Mouse (Mus musculus): Measurements from ENCODE around the gene Teddm2. TPM values are rescaled to one million over a fixed set of nuclear protein-coding genes. Genes with fewer than 3 reads are reported as not detected.

The Teddm2 gene
- polyA plus RNA-seq, 1 experiment = 0.14 TPM

- Histone ChIP-seq H3K4me3 (ENCODE audit: insufficient read depth, low read depth, low read length) (no peak overlapping the region), H3K27me3 (replicated peaks; ENCODE audit: control insufficient read depth, insufficient read depth, low read length) (no peaks in the 10 kb centered on the region), H3K27ac (ENCODE audit: insufficient read depth, low read depth, low read length) (peak overlapping the region; percentile 60; the same call in 1 of the 2 replicates), H3K36me3 (ENCODE audit: control insufficient read depth, insufficient read depth, low read length) (peaks cover 14% of the 10 kb centered on the region), H3K4me1 (ENCODE audit: control insufficient read depth, insufficient read depth, low read length) (peaks cover 13% of the 10 kb centered on the region)
- 60% methylated on average over 6 of the region's 6 CpGs for WGBS
- DNase-seq = peak; percentile 56
- TF ChIP-seq CTCF (conservative IDR thresholded peaks at IDR 0.05; ENCODE audit: insufficient read depth, insufficient read length, low read depth, low read length) = no peak
- TF ChIP-seq POLR2A (IDR thresholded peaks at IDR 0.05; ENCODE audit: low read depth, low read length) = no peak
Measured at GRCm38 (mm10) chr1:153911276-153911795, 11.3 kb upstream of the Teddm2 start.

- Histone ChIP-seq H3K36me3 (ENCODE audit: control insufficient read depth, insufficient read depth, low read length) (peaks cover 14% of the 10 kb centered on the region), H3K4me1 (ENCODE audit: control insufficient read depth, insufficient read depth, low read length) (peaks cover 13% of the 10 kb centered on the region), H3K27me3 (replicated peaks; ENCODE audit: control insufficient read depth, insufficient read depth, low read length) (no peaks in the 10 kb centered on the region), H3K27ac (ENCODE audit: insufficient read depth, low read depth, low read length) (peak overlapping the region; percentile 64), H3K4me3 (ENCODE audit: insufficient read depth, low read depth, low read length) (no peak overlapping the region)
- DNase-seq = peak; percentile 24
- 69% methylated on average over 5 of the region's 5 CpGs for WGBS
- TF ChIP-seq POLR2A (IDR thresholded peaks at IDR 0.05; ENCODE audit: low read depth, low read length) (no peak), CTCF (conservative IDR thresholded peaks at IDR 0.05; ENCODE audit: insufficient read depth, insufficient read length, low read depth, low read length) (no peak)
Measured at GRCm38 (mm10) chr1:153910423-153910822, 10.4 kb upstream of the Teddm2 start.

- DNase-seq = peak; percentile 31
- H3K27ac ChIP-seq (ENCODE audit: insufficient read depth, low read depth, low read length) = peak overlapping the region; percentile 27
- no peak overlapping the region for H3K4me3 ChIP-seq (ENCODE audit: insufficient read depth, low read depth, low read length)
- no peak for TF ChIP-seq POLR2A (IDR thresholded peaks at IDR 0.05; ENCODE audit: low read depth, low read length)
- TF ChIP-seq CTCF (conservative IDR thresholded peaks at IDR 0.05; ENCODE audit: insufficient read depth, insufficient read length, low read depth, low read length) = no peak
- WGBS = 47% methylated on average over 9 of the region's 9 CpGs
- peaks cover 13% of the 10 kb centered on the region for H3K4me1 ChIP-seq (ENCODE audit: control insufficient read depth, insufficient read depth, low read length)
- no peaks in the 10 kb centered on the region for H3K27me3 ChIP-seq (replicated peaks; ENCODE audit: control insufficient read depth, insufficient read depth, low read length)
- peaks cover 16% of the 10 kb centered on the region for H3K36me3 ChIP-seq (ENCODE audit: control insufficient read depth, insufficient read depth, low read length)
Measured at GRCm38 (mm10) chr1:153909963-153910291, 9.9 kb upstream of the Teddm2 start.

GRCm38 (mm10) chr1:153909213-153909962 lies 9.4 kb upstream of the Teddm2 start:
- Histone ChIP-seq H3K36me3 (ENCODE audit: control insufficient read depth, insufficient read depth, low read length) (peaks cover 16% of the 10 kb centered on the region), H3K27me3 (replicated peaks; ENCODE audit: control insufficient read depth, insufficient read depth, low read length) (no peaks in the 10 kb centered on the region), H3K4me1 (ENCODE audit: control insufficient read depth, insufficient read depth, low read length) (peaks cover 13% of the 10 kb centered on the region), H3K4me3 (ENCODE audit: insufficient read depth, low read depth, low read length) (no peak overlapping the region), H3K27ac (ENCODE audit: insufficient read depth, low read depth, low read length) (no peak overlapping the region)
- WGBS = 60% methylated on average over 10 of the region's 10 CpGs
- DNase-seq = no peak
- TF ChIP-seq POLR2A (IDR thresholded peaks at IDR 0.05; ENCODE audit: low read depth, low read length) = no peak
- TF ChIP-seq CTCF (conservative IDR thresholded peaks at IDR 0.05; ENCODE audit: insufficient read depth, insufficient read length, low read depth, low read length) = no peak

GRCm38 (mm10) chr1:153908741-153909140 lies 8.7 kb upstream of the Teddm2 start:
- no peak overlapping the region for H3K4me3 ChIP-seq (ENCODE audit: insufficient read depth, low read depth, low read length)
- DNase-seq = no peak
- TF ChIP-seq CTCF (conservative IDR thresholded peaks at IDR 0.05; ENCODE audit: insufficient read depth, insufficient read length, low read depth, low read length) = no peak
- no peak for TF ChIP-seq POLR2A (IDR thresholded peaks at IDR 0.05; ENCODE audit: low read depth, low read length)
- no peaks in the 10 kb centered on the region for H3K27me3 ChIP-seq (replicated peaks; ENCODE audit: control insufficient read depth, insufficient read depth, low read length)
- no peak overlapping the region for H3K27ac ChIP-seq (ENCODE audit: insufficient read depth, low read depth, low read length)
- H3K4me1 ChIP-seq (ENCODE audit: control insufficient read depth, insufficient read depth, low read length) = peaks cover 13% of the 10 kb centered on the region
- peaks cover 16% of the 10 kb centered on the region for H3K36me3 ChIP-seq (ENCODE audit: control insufficient read depth, insufficient read depth, low read length)
- WGBS = 83% methylated on average over 4 of the region's 4 CpGs

GRCm38 (mm10) chr1:153908208-153908607 lies 8.2 kb upstream of the Teddm2 start:
- Histone ChIP-seq H3K4me1 (ENCODE audit: control insufficient read depth, insufficient read depth, low read length) (peaks cover 13% of the 10 kb centered on the region), H3K4me3 (ENCODE audit: insufficient read depth, low read depth, low read length) (no peak overlapping the region), H3K27ac (ENCODE audit: insufficient read depth, low read depth, low read length) (no peak overlapping the region), H3K27me3 (replicated peaks; ENCODE audit: control insufficient read depth, insufficient read depth, low read length) (no peaks in the 10 kb centered on the region), H3K36me3 (ENCODE audit: control insufficient read depth, insufficient read depth, low read length) (peaks cover 19% of the 10 kb centered on the region)
- 70% methylated on average over 6 of the region's 6 CpGs for WGBS
- DNase-seq = no peak
- no peak for TF ChIP-seq POLR2A (IDR thresholded peaks at IDR 0.05; ENCODE audit: low read depth, low read length)
- no peak for TF ChIP-seq CTCF (conservative IDR thresholded peaks at IDR 0.05; ENCODE audit: insufficient read depth, insufficient read length, low read depth, low read length)

GRCm38 (mm10) chr1:153905884-153906283 lies 5.9 kb upstream of the Teddm2 start:
- Histone ChIP-seq H3K36me3 (ENCODE audit: control insufficient read depth, insufficient read depth, low read length) (peaks cover 19% of the 10 kb centered on the region), H3K27ac (ENCODE audit: insufficient read depth, low read depth, low read length) (no peak overlapping the region)

More at GRCm38 (mm10) chr1:153905884-153906283, 5.9 kb upstream of the Teddm2 start:
- Histone ChIP-seq H3K27me3 (replicated peaks; ENCODE audit: control insufficient read depth, insufficient read depth, low read length) (no peaks in the 10 kb centered on the region), H3K4me1 (ENCODE audit: control insufficient read depth, insufficient read depth, low read length) (peaks cover 15% of the 10 kb centered on the region), H3K4me3 (ENCODE audit: insufficient read depth, low read depth, low read length) (no peak overlapping the region)
- TF ChIP-seq POLR2A (IDR thresholded peaks at IDR 0.05; ENCODE audit: low read depth, low read length) = no peak
- WGBS = 79% methylated on average over 3 of the region's 3 CpGs
- no peak for DNase-seq
